Mouse (Mus musculus) adipocyte (in vitro differentiated cells): Measurements from ENCODE around the gene Fam189a1.

Experiments used
- DNase-seq: peaks from one replicate; pipeline ENCODE4 v3.0.0-alpha.2; 2016; ENCODE audit warnings: low spot score

The Fam189a1 gene

GRCm38 (mm10) chr7:64728181-64728591, 428.2 kb downstream of the Fam189a1 start:
- no peak for DNase-seq

- DNase-seq, result no peak
Observed at GRCm38 (mm10) chr7:64725967-64726695, 430.2 kb downstream of the Fam189a1 start.

DNA sequence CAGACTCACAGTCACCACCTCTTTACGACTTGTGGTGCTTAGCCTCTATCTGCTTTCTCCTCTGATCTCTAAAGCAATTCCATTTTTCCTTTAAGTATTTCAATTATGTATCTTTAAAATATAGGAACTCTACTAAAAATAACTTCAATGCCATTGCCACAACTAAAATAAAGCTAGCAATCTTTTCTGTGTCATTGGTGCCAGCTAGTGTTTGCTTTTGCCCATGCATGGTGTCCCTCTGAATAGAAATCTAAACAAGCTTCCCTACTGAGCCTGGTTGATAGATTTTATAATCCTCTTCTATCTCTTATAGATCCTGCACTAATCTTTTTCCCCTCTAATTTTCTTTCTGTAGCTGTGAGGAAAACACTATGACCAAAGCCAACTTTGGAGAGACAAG, 432.0 kb downstream of the Fam189a1 start:
- DNase-seq, result no peak

GRCm38 (mm10) chr7:64723313-64723712, 433.1 kb downstream of the Fam189a1 start:
- DNase-seq, result no peak

DNA sequence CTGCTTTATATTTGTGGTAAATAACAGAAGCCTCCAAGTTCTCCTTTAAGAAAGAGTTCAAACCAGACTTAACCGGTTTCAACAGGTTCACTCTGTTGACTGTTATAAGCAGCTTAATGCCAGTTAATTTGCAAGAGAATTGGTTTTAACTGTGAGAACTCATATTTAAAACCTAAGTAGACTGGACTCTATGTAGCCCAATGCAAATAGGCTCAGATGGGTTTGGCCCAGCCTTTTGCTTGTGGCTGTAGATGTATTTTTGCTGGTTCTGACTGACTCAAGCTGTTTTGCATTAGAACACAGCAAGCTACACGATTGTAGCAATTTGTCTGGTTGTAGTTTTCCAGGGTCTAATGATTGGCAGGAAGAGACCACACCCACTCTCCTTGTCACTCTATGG, 440.1 kb downstream of the Fam189a1 start:
- DNase-seq, result no peak

GRCm38 (mm10) chr7:64709520-64710262, 446.7 kb downstream of the Fam189a1 start:
- DNase-seq, result no peak

DNA sequence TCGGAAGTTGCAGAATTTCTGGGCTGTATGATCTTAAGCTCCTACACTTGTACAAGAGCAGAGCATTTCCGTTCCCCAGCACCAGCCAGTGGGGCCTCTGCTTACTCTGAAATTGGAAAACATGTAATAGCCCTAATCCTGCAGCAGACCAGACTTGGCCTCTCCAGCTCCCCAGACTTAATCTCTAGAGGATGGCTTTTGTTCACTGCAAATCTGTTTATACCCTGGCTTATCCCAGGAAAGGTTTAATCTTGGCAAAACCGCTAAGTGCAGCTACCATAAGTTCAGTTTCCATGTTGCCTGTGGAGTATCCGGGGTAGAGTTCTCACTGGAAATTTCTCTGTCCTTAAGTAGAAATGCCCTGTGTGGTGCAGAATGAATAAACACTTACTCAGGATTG, 448.2 kb downstream of the Fam189a1 start:
- DNase-seq, result no peak
